Mouse (Mus musculus) bone marrow macrophage, adult 2 months (primary cell): ENCODE measurements around the gene Tnfaip8l1.

Experiments
- CTCF ChIP-seq: IDR thresholded peaks from 2 replicates; pipeline ENCODE4 v1.5.1; 2012; ENCODE audit warnings: low read depth, mild to moderate bottlenecking, low read length, moderate library complexity
- POLR2A ChIP-seq: IDR thresholded peaks from 2 replicates; pipeline ENCODE4 v1.6.1; 2012; ENCODE audit warnings: mild to moderate bottlenecking, low read depth, low read length, borderline replicate concordance

DNA sequence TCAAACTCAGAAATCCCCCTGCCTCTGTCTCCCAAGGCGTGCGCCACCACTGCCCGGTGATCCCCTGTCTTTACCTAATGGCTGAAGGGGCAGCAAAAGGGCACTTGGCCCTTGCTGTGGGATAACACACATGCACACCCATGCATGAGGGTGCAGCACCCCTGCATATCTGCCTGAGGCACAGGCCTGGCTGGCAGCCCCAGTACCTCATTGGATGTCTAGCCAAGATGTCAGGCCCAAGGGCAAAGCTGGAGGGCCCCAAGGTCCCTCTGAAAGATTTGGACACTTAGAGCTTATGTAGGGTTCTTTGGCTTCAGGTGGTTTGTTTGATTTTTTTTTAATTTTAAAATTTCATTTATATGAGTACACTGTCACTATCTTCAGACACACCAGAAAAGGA lies 13.1 kb downstream of the Tnfaip8l1 start:
- no peak for TF ChIP-seq POLR2A
- TF ChIP-seq CTCF = no peak
